Mouse (Mus musculus): ENCODE measurements around the gene Jmjd1c. TPM values are rescaled to one million over a fixed set of nuclear protein-coding genes. Genes with fewer than 3 reads are reported as not detected.

Jmjd1c gene
- polyA plus RNA-seq, 1 experiment = 6.2 TPM

DNA sequence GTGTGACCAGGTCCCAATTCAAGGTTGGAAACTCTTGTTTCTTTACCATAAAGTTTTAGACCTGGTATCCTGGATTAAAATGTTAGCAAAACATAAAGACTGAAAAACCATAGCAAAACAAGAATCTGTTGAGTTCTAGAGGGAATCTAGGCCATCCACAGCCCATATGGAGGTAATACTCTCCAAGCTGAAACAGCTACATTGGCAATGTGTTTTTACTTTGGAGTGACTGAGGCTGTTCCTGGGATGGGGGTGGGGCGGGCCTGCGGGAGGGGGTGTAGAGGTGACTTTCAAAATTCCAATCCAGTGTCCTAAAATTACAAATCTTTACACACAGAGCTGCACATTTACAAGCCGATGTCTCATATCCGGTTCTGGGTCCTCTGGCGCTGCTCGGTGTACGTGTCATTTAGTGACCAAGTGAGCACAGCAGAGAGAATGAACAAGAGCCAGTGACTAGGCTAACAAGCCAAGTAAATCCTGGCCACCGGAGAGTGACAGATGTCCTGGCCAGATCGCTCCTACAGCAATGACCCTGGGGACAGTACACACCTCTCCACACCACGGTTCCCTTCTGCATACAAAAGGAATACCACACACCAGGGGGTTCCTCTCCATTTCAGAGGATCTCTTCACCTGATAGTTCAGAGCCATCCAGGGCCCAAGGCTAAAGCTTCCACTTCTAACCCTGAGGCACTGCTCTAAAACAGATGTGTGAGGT is 12.3 kb upstream of the Jmjd1c start:
- no peak overlapping the region for H3ac ChIP-seq (ENCODE audit: control insufficient read depth, insufficient read length, low read depth)
- peaks cover 71% of the 10 kb centered on the region for H3K79me2 ChIP-seq (ENCODE audit: control insufficient read depth, insufficient read depth)
- H3K4me3 ChIP-seq (ENCODE audit: insufficient read depth, poor library complexity, severe bottlenecking) = no peak overlapping the region
- no peaks in the 10 kb centered on the region for H3K27me3 ChIP-seq (ENCODE audit: control insufficient read depth, insufficient read depth, insufficient read length)
- TF ChIP-seq FOSL1 (IDR thresholded peaks at IDR 0.05; ENCODE audit: insufficient read depth, low read length, poor library complexity, severe bottlenecking) (no peak), CEBPB (IDR thresholded peaks at IDR 0.05; ENCODE audit: low read depth) (no peak), USF1 (IDR thresholded peaks at IDR 0.05; ENCODE audit: low read depth) (no peak), MAX (IDR thresholded peaks at IDR 0.05) (no peak), MYOD1 (IDR thresholded peaks at IDR 0.05; ENCODE audit: control insufficient read depth, insufficient read length, low read depth) (no peak), CTCF (IDR thresholded peaks at IDR 0.05; ENCODE audit: control insufficient read depth, insufficient read depth, insufficient read length) (no peak), MYOG (IDR thresholded peaks at IDR 0.05; ENCODE audit: control insufficient read depth, extremely low read depth, insufficient read length) (no peak)
- peaks cover 21% of the 10 kb centered on the region for H3K79me3 ChIP-seq (ENCODE audit: low read depth)
- no peaks in the 10 kb centered on the region for H3K36me3 ChIP-seq (ENCODE audit: control insufficient read depth, insufficient read depth)

DNA sequence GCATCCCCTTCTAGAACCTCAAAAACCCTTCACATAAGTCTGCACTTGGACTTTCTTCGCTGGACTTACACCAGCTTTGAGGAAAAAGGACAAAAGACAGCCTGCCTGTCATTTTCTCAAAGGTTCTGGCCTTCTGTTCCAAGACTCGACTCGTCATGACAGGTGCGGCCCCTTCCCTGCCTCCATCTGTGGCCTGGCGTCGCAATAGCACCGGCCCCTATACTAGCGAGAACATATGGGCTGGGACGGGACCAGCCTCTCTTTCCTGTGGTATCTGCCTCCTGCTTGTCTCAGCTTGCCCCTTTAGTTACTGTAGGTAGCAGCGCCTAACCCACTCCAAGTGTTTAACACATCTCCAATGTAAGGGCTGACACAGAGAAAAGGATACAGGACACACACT is 10.8 kb upstream of the Jmjd1c start:
- H3ac ChIP-seq (ENCODE audit: control insufficient read depth, insufficient read length, low read depth) = no peak overlapping the region
- no peaks in the 10 kb centered on the region for H3K27me3 ChIP-seq (ENCODE audit: control insufficient read depth, insufficient read depth, insufficient read length)
- peaks cover 86% of the 10 kb centered on the region for H3K79me2 ChIP-seq (ENCODE audit: control insufficient read depth, insufficient read depth)
- H3K4me3 ChIP-seq (ENCODE audit: insufficient read depth, poor library complexity, severe bottlenecking) = no peak overlapping the region
- H3K79me3 ChIP-seq (ENCODE audit: low read depth) = peaks cover 31% of the 10 kb centered on the region
- H3K36me3 ChIP-seq (ENCODE audit: control insufficient read depth, insufficient read depth) = no peaks in the 10 kb centered on the region
- TF ChIP-seq CEBPB (IDR thresholded peaks at IDR 0.05; ENCODE audit: low read depth) (no peak), MYOD1 (IDR thresholded peaks at IDR 0.05; ENCODE audit: control insufficient read depth, insufficient read length, low read depth) (no peak), FOSL1 (IDR thresholded peaks at IDR 0.05; ENCODE audit: insufficient read depth, low read length, poor library complexity, severe bottlenecking) (no peak), MAX (IDR thresholded peaks at IDR 0.05) (no peak), USF1 (IDR thresholded peaks at IDR 0.05; ENCODE audit: low read depth) (no peak), MYOG (IDR thresholded peaks at IDR 0.05; ENCODE audit: control insufficient read depth, extremely low read depth, insufficient read length) (no peak), CTCF (IDR thresholded peaks at IDR 0.05; ENCODE audit: control insufficient read depth, insufficient read depth, insufficient read length) (no peak)

DNA sequence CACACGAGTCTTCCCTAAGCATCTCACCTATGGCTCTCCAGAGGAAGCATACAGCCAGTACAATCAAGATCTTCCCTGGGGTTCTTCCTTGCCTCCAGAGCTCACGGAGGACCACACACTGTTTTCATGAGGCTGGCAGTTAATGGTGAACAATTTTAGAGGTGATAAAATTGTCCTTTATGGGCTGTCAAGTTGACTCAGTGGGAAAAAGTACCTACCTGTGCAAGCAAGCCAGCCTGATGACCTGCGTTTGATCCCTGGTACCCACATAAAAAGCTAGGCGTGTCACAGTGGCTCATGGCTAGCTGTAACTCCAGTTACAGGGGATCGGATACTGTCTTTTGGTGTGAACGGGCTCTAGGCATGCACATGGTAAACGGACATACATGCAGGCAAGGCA is 10.0 kb upstream of the Jmjd1c start:
- Histone ChIP-seq H3K27me3 (ENCODE audit: control insufficient read depth, insufficient read depth, insufficient read length) (no peaks in the 10 kb centered on the region), H3K79me3 (ENCODE audit: low read depth) (peaks cover 35% of the 10 kb centered on the region), H3ac (ENCODE audit: control insufficient read depth, insufficient read length, low read depth) (no peak overlapping the region), H3K36me3 (ENCODE audit: control insufficient read depth, insufficient read depth) (no peaks in the 10 kb centered on the region), H3K4me3 (ENCODE audit: insufficient read depth, poor library complexity, severe bottlenecking) (no peak overlapping the region), H3K79me2 (ENCODE audit: control insufficient read depth, insufficient read depth) (peaks cover 94% of the 10 kb centered on the region)
- TF ChIP-seq FOSL1 (IDR thresholded peaks at IDR 0.05; ENCODE audit: insufficient read depth, low read length, poor library complexity, severe bottlenecking) (no peak), MYOD1 (IDR thresholded peaks at IDR 0.05; ENCODE audit: control insufficient read depth, insufficient read length, low read depth) (no peak), MYOG (IDR thresholded peaks at IDR 0.05; ENCODE audit: control insufficient read depth, extremely low read depth, insufficient read length) (no peak), USF1 (IDR thresholded peaks at IDR 0.05; ENCODE audit: low read depth) (no peak), CTCF (IDR thresholded peaks at IDR 0.05; ENCODE audit: control insufficient read depth, insufficient read depth, insufficient read length) (no peak), MAX (IDR thresholded peaks at IDR 0.05) (no peak), CEBPB (IDR thresholded peaks at IDR 0.05; ENCODE audit: low read depth) (no peak)

DNA sequence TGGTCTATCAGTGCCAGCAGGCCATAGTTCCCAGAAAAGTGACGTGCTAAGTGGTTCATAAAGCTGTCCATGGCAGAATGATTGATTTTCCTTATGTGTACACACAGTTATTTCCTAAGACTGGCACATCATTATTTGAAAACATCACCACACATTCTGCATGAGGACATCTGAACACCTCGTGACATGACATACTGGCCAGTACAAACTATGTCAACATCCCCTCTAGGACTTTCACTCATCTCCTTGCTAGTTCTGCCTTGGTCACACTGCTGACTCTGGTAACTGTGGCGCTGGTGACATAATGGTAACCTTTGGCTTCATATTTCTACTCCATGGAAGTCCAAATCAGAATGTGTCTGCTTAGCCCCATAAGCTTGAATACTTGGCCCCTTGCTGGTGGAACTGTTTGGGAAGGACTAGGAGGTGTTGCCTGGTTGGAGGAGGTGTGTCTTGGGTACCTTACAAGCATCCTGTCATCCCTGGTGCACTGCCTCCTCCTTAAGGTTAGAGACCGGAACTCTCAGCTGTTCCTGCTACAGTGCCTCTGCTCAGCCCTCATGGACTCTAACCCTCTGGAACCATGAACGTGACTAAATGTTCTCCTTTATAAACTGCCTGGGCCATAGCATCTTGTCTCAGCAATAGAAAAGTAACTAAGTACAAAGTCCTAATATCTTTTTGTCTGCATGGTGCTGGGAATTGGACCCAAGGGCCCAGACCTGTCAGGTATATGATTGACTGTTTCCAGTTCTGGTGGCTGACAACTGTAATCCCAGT is 8.3 kb upstream of the Jmjd1c start:
- H3K79me3 ChIP-seq (ENCODE audit: low read depth) = peaks cover 40% of the 10 kb centered on the region

DNA sequence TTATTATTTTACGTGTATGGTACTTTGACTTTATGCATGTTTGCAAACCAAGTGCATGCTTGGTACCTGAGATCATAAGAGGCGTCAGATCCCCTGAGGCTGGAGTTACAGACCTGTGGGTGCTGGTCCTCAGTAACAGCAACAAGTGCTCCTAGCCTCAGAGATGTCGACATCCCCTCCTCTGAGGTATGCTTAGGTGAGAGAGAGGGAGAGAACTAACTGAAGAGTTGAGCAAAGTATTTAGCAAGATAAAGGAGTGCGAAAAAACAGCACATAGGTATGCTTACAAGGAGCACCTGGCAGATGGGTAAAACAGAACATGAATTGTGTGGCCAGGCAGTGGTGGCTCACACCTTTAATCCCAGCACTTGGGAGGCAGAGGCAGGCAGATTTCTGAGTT is 5.3 kb upstream of the Jmjd1c start:
- no peak overlapping the region for H3ac ChIP-seq (ENCODE audit: control insufficient read depth, insufficient read length, low read depth)
- peaks cover 6% of the 10 kb centered on the region for H3K36me3 ChIP-seq (ENCODE audit: control insufficient read depth, insufficient read depth)
- TF ChIP-seq FOSL1 (IDR thresholded peaks at IDR 0.05; ENCODE audit: insufficient read depth, low read length, poor library complexity, severe bottlenecking) (no peak), MYOD1 (IDR thresholded peaks at IDR 0.05; ENCODE audit: control insufficient read depth, insufficient read length, low read depth) (no peak), MYOG (IDR thresholded peaks at IDR 0.05; ENCODE audit: control insufficient read depth, extremely low read depth, insufficient read length) (no peak), CEBPB (IDR thresholded peaks at IDR 0.05; ENCODE audit: low read depth) (no peak), CTCF (IDR thresholded peaks at IDR 0.05; ENCODE audit: control insufficient read depth, insufficient read depth, insufficient read length) (no peak), USF1 (IDR thresholded peaks at IDR 0.05; ENCODE audit: low read depth) (no peak), MAX (IDR thresholded peaks at IDR 0.05) (no peak)
- no peaks in the 10 kb centered on the region for H3K27me3 ChIP-seq (ENCODE audit: control insufficient read depth, insufficient read depth, insufficient read length)
- H3K4me3 ChIP-seq (ENCODE audit: insufficient read depth, poor library complexity, severe bottlenecking) = no peak overlapping the region
- H3K79me3 ChIP-seq (ENCODE audit: low read depth) = peaks cover 48% of the 10 kb centered on the region
- H3K79me2 ChIP-seq (ENCODE audit: control insufficient read depth, insufficient read depth) = peaks cover 94% of the 10 kb centered on the region

More for the DNA sequence above, 8.3 kb upstream of the Jmjd1c start:
- no peak overlapping the region for H3ac ChIP-seq (ENCODE audit: control insufficient read depth, insufficient read length, low read depth)
- H3K27me3 ChIP-seq (ENCODE audit: control insufficient read depth, insufficient read depth, insufficient read length) = no peaks in the 10 kb centered on the region
- peaks cover 2% of the 10 kb centered on the region for H3K36me3 ChIP-seq (ENCODE audit: control insufficient read depth, insufficient read depth)
- no peak overlapping the region for H3K4me3 ChIP-seq (ENCODE audit: insufficient read depth, poor library complexity, severe bottlenecking)
- H3K79me2 ChIP-seq (ENCODE audit: control insufficient read depth, insufficient read depth) = peaks cover 91% of the 10 kb centered on the region
- TF ChIP-seq CTCF (IDR thresholded peaks at IDR 0.05; ENCODE audit: control insufficient read depth, insufficient read depth, insufficient read length) (no peak), USF1 (IDR thresholded peaks at IDR 0.05; ENCODE audit: low read depth) (no peak), MAX (IDR thresholded peaks at IDR 0.05) (no peak), MYOD1 (IDR thresholded peaks at IDR 0.05; ENCODE audit: control insufficient read depth, insufficient read length, low read depth) (no peak), FOSL1 (IDR thresholded peaks at IDR 0.05; ENCODE audit: insufficient read depth, low read length, poor library complexity, severe bottlenecking) (no peak), MYOG (IDR thresholded peaks at IDR 0.05; ENCODE audit: control insufficient read depth, extremely low read depth, insufficient read length) (no peak), CEBPB (IDR thresholded peaks at IDR 0.05; ENCODE audit: low read depth) (no peak)
